Mouse (Mus musculus): ENCODE results near the gene Hao1.

Hao1 gene

DNA sequence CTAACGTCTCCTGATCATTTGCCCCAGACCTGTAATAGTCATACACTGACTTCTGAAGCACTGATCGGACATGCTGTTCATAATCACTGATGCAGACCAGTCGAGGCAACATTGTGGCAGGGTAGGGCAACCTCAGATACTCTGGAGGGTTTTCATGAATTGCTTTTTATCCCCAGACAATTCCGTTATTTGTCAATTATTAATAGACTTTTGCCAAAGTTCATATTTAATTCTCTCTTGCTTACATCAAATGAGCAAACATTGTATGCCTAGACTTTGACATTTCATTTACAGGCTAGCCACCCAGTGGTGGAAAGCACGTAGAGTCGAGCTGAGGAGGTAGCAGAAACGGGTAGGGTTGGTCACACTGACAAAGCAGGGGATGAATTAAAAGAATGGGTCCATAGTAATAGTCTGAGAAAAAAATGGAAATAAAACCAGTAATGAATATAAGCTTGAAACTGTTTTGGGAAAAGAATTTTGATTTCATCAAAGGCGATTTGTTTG is at the start of gene Hao1:
Hao1 (minus strand) TSS at position 148 of the 507 bp plus-strand sequence.
- DNase-seq (ENCODE audit: low spot score in 2 of 2): no peak

DNA sequence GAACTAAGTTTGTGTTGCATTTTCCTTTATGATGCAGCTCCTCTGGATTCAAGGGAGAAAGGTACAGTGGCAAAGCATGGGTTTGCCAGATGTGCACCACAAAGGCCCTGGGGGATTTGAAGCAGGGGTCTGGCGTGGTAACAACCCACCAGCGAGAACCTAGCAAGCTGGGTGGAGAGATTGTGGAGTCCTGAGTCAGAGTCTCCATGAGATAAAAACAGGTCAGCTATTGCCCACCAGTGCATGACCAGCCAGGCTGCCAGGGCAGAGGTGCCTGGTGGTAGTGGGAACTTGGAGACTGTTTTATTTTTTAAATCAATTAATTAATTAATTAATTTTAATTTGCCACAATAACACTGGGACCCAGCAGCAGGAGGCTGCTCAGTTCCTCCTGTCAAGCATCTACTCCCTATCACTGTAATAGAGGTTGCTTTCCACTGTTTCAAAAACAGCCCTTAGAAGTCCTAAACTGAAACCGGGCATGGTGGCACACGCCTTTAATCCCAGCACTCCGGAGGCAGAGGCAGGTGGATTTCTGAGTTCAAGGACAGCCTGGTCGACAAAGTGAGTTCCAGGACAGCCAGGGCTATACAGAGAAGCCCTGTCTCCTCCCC is 37.0 kb upstream of the Hao1 start:
- no peak for DNase-seq (ENCODE audit: low spot score in 2 of 2)

DNA sequence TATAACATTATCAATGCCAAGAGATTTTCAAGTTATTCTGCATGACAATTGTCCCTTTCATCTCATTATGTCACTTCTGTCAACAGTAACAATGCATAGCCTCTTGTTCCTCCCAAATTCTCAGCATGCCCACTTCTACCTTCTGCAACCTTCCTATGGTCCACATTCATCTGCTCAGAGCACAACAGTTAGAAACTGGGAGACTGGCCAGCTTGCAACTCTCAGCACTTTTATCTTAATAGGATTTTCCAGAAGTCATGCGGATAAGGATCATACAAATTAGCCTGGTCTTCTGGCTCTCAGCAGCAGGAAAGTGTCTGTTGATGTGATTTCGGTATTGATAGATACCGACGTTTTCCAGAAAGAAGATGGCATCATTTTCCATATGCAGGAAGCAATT is 31.1 kb upstream of the Hao1 start:
- DNase-seq (ENCODE audit: low spot score in 2 of 2): no peak

DNA sequence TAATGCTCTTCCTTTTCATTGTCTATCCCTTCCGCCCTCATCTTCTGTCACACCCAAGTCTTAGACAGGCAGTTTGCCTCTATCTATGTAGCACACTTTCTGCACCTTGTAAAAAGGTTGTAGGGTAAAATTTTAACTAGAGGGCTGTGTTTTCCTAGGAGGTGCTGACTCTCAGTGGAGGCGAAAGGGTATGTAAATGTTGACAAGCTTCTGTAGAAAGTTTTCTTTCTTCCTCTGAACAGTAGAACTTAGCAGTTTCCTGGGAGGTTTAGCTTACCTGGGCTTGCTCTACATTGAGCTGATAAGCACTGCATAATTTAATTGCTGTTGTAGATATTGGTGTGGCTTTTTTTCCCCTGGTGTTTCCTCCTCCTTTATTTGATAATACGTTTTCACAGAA is 5.3 kb upstream of the Hao1 start:
- DNase-seq (ENCODE audit: low spot score in 2 of 2): no peak

DNA sequence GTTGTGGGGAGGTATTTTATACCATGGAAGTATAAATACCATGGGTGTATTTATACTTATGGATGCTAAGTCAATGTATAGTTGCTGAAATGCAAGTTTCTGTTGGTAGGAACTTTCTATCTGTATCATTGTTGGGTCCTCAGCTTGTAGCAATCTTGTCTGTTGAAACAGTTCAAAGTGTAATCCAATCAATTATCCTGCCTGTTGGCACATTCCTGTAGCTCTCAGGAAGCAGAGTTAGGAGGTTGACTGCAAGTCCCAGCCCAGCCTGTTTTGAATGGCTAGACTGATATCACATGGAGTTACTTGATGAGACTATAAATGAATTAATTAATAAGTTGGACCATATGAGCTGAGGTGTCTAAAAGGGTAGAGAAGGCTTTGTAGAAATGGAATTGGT is 1.8 kb downstream of the Hao1 start:
- DNase-seq (ENCODE audit: low spot score in 2 of 2): no peak

DNA sequence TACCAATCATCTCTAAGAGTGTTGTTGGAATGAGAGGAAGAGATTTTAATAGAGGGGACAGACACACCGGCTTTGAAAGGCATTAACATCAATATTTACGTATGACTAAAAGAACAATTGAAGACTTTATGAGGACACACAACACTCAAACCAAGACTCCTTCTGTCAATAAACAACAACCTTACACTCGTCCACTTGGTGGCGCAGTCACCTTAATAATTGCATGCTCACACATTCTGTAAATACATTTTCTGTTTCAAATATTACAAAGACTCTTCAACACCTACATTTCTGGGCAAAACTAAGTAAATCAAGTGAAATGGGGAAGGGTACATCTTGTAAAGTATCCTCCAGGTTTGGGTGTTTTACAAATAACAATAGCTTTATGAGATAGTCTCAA is 4.4 kb downstream of the Hao1 start:
- peak in 1 of 2 experiments; percentile 39 for DNase-seq (ENCODE audit: low spot score in 2 of 2)

DNA sequence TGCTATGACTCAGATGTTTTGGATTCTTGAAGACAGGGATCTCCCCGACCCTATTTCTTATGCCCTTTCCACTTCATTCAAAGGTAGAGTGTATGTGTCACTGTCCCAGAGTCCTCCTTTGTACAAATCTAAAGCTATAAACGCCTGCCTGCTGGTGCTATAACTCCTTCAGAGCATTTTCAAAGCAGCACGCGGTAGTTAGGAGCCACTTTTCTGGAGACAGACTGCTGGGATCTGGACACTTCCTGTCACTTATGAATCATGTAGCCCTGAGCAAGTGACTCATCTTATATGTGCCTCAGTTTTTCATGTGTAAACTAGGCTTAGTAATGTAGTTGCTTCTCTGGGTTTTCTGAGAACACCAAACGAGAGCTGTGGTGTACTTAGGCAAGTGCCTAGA is 9.1 kb downstream of the Hao1 start:
- DNase-seq (ENCODE audit: low spot score in 2 of 2): no peak

DNA sequence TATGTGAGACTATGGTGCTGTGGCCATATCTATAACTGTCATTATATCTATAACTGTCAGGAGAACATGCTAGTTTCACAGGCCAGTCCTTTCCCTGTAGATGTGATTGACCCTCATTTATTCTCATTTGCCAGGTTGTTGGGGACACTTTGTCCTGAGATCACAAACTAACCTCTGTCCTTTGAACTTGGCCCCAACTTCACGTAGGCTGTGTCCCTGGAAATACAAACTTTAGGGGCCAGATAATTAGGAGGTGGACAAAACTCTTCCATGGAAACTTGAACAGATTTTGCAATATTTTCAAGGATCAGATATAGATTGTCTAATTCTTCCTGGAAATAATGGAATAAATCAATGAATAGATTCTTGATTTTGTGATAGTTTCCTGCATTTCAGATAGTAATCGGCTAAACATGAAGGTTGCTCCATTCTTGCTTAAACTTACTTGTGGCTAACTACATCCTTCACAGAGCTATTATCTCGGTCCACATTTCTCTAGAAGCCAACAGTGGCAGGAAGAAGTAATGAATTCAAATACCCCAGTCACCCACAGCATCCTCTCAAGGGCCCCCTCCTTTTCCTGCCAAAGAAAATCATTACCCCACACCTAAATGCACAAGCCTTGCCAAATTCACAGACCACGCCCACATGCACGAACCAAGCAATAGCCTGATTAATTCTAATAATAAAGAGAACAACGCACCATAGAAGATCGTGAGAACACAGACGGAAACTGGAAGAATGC is 9.7 kb downstream of the Hao1 start:
- no peak for DNase-seq (ENCODE audit: low spot score in 2 of 2)

DNA sequence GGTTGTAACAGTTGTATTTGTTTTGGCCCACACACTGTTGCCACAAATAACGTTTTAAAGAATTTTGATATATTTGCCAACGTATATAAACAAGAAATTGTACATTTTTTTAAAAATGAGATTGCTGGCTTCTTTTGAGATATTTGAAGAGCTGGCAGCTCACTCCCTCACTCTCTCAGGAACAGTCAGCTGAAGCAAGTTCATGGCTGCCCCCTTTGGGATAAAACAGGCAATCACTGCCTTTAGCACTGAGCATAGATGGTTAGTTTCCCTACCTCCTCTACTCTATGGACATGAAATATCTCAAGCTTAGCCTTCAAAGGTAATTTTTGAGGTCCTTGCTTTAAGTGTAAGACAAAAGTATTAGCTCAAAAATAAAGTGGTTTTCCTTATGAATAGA is 10.7 kb downstream of the Hao1 start:
- no peak for DNase-seq (ENCODE audit: low spot score in 2 of 2)

DNA sequence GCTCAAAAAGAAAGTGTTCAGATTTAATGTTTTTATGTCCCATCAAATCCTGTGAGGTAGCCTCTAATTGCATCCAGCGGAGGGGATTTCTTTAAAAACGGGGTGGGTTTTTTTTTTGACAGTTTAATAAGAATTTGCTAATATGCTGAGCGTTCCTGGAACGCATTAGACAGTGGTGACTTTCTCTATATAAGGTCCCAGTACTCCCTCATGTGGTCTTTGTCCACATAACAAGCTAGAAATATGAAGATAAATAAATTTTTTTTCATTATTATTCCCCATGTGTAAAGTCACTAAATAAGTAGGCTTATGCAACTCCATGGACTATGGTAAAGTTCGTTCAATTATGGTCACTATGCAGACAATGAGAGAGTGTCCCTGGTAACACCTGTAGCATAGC is 13.1 kb downstream of the Hao1 start:
- DNase-seq (ENCODE audit: low spot score in 2 of 2): no peak

DNA sequence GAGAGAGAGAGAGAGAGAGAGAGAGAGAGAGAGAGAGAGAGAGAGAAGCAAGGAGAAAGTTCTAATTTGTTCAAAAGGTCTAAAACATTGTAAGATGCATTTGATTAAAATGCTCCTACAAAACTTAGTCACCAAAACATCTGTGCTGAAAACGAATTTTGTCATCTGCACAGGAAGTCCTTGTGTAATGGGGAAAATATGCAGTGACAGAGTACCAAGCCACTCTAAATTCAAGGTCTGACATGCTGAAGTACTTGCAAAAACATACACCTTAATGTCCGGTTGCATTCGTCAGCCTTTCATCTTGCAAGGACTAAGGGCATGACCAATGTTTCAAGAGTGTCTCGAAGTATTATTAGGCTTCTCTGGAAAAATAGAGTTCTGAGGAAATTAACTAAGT is 15.7 kb downstream of the Hao1 start:
- DNase-seq (ENCODE audit: low spot score in 2 of 2): no peak

DNA sequence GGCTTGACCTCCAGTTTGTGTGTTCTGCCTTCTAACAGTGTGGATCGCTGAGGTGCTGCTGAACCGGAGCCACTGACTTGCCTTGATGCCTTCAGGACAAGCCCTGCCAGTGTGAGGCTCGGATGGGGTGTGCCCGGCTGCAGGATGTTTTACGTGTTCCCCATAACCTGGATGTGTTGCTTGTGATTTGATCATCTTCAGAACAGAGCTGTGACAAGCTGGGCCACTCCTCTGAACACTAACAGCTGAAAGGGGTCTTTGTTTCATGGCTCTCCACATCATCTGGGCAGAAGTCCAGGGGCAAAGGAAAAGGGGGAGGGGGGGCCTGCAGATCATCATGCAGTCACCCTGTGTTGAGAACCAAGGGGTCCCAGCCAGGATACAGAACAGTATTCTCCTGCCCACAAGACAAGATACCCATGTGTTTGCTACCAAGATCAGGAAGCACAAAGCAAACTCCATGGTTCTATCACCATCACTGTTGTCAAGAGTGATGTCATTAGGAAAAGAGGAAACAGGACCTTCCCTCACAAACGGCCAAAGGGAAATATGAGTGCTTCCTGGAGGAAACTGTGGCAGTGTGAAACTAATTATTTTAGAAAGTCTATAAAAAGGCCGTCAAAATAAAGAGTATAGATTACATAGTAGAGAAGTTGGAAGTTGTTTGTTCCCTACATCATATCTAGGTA is 25.9 kb downstream of the Hao1 start:
- DNase-seq (ENCODE audit: low spot score in 2 of 2): no peak

DNA sequence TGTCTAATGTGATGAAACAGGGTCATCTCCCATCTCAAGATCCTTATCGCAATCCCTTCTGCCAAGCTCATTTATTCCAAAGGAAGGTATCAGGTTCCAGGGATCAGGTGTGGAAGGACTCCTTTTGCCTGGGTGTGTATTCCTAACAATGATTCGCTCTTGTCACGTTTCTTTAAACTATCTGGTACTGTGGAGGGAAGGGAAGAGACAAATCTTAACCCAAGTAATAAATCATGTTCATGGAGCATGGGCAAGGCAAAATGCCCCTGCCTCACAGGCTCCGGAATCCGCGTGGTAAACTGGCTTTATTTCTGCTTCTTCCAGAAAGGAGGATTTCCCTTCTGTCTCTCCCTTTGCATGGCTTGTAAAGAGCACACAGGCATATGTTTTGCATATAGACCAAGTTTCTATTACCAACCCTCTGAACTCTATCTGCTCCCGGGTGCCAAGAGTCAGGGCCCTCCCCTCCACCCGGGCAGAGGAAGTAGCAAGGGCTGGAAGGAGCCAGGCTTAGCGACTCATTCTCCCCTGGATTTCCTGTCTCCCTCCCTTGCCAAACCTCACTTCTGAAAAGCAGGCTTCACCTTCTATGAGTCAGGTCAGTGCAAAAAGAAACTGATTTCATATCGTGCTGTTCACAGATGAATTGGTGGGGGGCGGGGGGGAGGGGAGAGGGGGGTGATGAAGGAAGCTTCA is 26.6 kb downstream of the Hao1 start:
- DNase-seq (ENCODE audit: low spot score in 2 of 2): no peak

DNA sequence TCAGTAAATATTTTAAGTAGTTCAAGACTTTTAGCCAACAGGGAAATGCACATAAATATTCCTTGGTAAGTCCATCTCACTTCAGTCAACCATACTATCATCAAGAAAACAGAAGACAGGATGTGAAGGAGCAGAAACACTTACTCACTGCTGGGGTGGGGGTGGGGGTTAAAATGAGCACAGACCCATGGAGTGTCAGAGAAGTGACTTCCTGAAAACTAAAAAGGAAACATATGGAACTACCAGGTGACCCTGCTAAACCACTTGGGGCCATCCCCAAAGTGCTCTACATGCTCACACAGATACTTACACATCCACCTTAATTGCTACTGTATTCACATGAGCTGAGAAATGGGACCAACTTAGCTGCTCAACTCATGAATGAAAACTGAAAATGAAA is 36.1 kb downstream of the Hao1 start:
- DNase-seq (ENCODE audit: low spot score in 2 of 2): no peak

DNA sequence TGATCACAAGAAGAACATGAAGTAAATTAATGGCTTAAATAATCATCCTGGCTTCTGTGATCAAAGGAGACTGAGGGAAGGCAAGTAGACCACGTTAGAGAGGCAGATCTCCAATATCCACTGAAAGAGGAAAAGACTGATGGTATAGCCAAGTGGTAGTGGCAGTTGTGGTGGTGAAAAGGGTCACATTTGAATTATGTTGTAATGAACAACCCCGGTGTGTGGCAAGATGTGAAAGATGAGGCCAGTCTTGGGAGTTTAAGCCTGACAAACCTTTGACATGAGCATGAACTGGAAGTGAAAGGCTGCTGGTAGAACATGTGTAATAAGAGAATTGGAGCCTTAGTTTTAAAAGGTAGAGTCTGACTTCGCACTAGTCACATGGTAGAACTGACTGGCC is 54.4 kb downstream of the Hao1 start:
- no peak for DNase-seq (ENCODE audit: low spot score in 2 of 2)

DNA sequence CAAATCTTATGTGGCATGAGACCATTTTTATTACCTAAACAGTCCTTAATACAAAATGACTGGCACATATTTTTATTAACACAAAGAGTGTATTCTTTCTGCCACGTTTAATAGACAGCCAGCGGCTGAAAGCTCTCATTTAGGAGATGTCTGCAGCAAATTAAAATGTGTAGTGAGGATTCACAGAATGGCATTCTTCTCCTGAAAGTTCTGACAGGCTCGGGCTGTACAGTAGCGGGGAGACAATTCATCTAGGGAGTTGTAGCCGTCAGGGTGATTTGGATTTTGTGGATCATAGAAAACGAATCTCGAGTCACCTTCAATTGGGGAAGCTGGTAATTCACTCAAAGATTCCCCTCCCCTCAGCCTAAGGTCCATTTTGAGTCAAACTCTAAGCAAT is 55.7 kb downstream of the Hao1 start:
- no peak for DNase-seq (ENCODE audit: low spot score in 2 of 2)

DNA sequence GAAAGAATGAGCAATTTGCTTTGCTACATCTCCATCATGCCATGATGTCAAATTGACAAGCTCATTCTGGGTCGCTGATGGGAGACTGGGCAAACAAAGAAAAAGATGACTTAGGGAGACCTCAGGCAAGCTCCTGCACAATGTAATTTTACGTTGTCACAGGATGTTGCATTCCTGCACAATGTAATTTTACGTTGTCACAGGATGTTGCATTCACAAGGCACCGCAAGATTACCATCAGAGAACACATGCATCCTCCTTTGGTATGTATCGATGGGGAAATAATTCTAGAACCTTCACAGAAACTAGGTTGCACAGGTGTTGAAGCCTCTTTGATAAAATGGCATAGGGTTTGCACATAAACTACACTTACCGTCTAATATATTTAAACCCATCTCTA is 65.5 kb downstream of the Hao1 start:
- DNase-seq (ENCODE audit: low spot score in 2 of 2): no peak

DNA sequence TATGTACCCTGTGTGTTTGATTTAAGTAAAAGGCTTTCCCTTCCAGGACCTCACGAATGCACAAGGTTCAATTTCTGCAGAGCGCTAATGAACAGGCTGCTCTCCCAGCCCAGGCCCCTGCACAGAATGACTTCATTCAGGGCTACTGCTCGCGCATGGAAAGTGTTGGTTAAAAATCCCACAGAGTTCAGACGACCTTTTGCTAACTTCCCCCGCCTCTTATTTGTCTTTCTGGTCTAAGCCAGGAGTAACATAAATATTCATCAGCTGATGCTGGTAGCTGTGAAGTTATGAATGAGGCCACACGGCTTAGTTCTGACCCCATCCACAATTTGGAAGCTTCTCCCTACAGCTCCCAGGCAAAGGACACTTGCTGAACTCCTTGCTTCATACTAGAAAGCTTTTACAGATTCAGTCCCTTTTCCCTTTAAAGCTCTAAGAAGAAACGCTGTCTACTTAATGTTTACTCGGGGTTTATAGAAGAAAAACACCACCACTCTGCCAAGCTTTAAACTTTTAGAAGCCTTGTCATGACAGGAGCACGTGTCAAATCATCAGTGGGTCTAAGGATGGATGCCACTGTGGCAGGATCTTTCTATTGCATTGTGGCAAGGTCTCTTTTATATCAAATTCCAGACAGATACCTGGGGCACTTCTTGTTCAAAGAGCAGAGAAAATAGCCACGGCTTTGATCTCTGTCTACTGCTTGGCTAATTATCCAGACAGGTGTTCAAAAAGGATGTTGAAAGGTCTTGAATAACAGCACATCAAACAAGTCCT is 67.9 kb downstream of the Hao1 start:
- no peak for DNase-seq (ENCODE audit: low spot score in 2 of 2)

DNA sequence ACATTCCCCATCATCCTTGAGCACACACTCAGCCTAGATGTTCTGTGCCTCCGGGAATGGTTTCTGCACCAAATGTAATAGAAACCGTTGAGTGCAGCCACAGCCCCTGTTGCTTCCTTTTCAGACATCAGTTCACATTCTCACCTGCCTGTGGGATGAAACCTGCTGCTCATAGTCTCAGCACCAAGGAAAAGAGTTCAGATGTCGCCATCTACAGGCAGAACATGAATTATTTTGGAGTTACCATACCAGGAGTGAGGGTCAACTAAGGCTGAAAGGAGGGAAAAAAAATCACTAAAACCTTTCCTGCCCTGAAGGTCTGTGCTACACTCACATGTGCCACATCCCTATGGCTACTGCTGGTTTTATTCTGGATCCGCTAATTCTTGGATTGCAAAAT is 71.5 kb downstream of the Hao1 start:
- no peak for DNase-seq (ENCODE audit: low spot score in 2 of 2)

DNA sequence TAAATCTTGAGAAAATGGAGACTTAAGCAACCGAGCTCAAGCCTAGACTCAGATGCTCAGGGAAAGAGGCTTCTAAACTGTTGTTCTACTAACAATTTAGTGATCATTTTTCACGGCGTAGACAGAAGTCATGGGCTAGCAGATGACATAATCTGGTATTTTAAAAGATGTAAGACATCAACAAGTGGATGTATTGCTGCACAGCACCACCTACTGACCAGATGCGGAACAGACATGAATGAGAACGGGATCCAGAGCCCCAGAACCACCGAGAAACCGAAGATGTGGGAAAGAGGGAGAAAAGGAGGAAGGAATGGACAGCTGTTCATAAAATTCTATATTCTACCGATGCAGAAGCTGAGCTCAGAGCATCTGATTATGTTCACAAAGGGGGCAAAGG is 72.4 kb downstream of the Hao1 start:
- peak; percentile 24 to 64 for DNase-seq (ENCODE audit: low spot score in 2 of 2)

DNA sequence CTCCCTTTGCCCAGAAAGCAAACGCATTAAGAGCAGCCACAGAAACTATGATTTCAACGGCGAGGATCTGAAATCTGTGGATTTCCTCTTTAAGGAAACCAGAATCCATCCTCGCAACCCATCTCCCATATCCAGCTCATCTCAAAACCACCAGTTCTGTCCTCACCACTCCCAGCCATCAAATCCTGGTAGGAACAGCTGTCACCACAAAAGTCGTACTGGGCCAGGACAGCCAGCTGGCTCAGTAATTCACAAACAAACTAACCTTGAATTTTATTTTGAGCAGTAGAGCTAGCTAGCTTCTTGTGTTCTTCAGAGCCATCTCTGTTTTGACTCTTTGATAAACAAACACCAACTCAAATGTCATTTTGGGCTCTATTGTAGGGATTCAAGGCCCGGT is 73.0 kb downstream of the Hao1 start:
- DNase-seq (ENCODE audit: low spot score in 2 of 2): no peak

DNA sequence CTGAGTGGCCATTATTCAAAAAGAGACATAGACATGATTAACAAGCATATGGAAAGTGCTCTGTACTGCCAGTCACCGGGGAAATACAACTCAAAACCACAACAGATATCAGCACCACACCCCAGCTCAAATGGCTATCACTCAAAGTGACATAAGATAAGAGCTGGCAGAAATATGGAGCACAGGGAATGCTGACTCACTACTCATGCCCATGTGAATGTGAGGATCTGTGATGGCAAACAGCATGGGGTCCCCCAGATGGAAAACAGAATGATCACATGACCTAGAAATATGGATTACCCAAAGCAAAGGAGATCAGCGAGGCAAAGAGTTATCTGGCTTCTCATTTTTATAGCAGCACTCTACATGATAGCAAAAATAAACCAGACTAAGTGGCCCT is 89.0 kb downstream of the Hao1 start:
- no peak for DNase-seq (ENCODE audit: low spot score in 2 of 2)

All from frontal cortex, postnatal 10 days (tissue).